Mouse (Mus musculus): ENCODE measurements at regions not wholly inside any gene's neighbourhood (a gene's known extent, or its start where the extent isn't known, plus 50 kb on each side); places are given as distances from the start of the nearest gene placed in this dataset.

- no peak overlapping the region for H3K9ac ChIP-seq (ENCODE audit: low read depth, low read length)
- peak; percentile 80 for ATAC-seq (ENCODE audit: low FRiP score, low TSS enrichment)
- 29% methylated on average over 5 of the region's 5 CpGs for WGBS
Observed at GRCm38 (mm10) chr8:62678166-62678565, 272.6 kb upstream of the Spock3 start.

GRCm38 (mm10) chr8:62684229-62684628 lies 266.6 kb upstream of the Spock3 start:
- no peaks in the 10 kb centered on the region for H3K27me3 ChIP-seq (ENCODE audit: control insufficient read depth, insufficient read depth, low read length)
- H3K4me2 ChIP-seq (replicated peaks; ENCODE audit: low read depth, low read length): no peak overlapping the region
- no peak for ATAC-seq (ENCODE audit: low FRiP score, low TSS enrichment)
- H3K36me3 ChIP-seq (ENCODE audit: control insufficient read depth, insufficient read depth, low read length): no peaks in the 10 kb centered on the region
- H3K4me3 ChIP-seq (ENCODE audit: low read length): no peak overlapping the region
- no peak overlapping the region for H3K9ac ChIP-seq (ENCODE audit: low read depth, low read length)
- no peaks in the 10 kb centered on the region for H3K9me3 ChIP-seq (ENCODE audit: control insufficient read depth, low read length)
- H3K27ac ChIP-seq (ENCODE audit: low read depth, low read length): no peak overlapping the region
- WGBS: 72% methylated on average over 1 of the region's 1 CpGs
- no peaks in the 10 kb centered on the region for H3K4me1 ChIP-seq (ENCODE audit: control insufficient read depth, insufficient read depth, low read length)

More at GRCm38 (mm10) chr8:62678166-62678565, 272.6 kb upstream of the Spock3 start:
- Histone ChIP-seq H3K4me2 (replicated peaks; ENCODE audit: low read depth, low read length) (no peak overlapping the region), H3K4me1 (ENCODE audit: control insufficient read depth, insufficient read depth, low read length) (no peaks in the 10 kb centered on the region), H3K27ac (ENCODE audit: low read depth, low read length) (no peak overlapping the region), H3K36me3 (ENCODE audit: control insufficient read depth, insufficient read depth, low read length) (no peaks in the 10 kb centered on the region), H3K4me3 (ENCODE audit: low read length) (no peak overlapping the region), H3K27me3 (ENCODE audit: control insufficient read depth, insufficient read depth, low read length) (no peaks in the 10 kb centered on the region), H3K9me3 (ENCODE audit: control insufficient read depth, low read length) (no peaks in the 10 kb centered on the region)

- Histone ChIP-seq H3K4me2 (replicated peaks; ENCODE audit: low read depth, low read length) (no peak overlapping the region), H3K9ac (ENCODE audit: low read depth, low read length) (no peak overlapping the region), H3K9me3 (ENCODE audit: control insufficient read depth, low read length) (no peaks in the 10 kb centered on the region), H3K36me3 (ENCODE audit: control insufficient read depth, insufficient read depth, low read length) (no peaks in the 10 kb centered on the region), H3K4me1 (ENCODE audit: control insufficient read depth, insufficient read depth, low read length) (no peaks in the 10 kb centered on the region), H3K27me3 (ENCODE audit: control insufficient read depth, insufficient read depth, low read length) (no peaks in the 10 kb centered on the region; the same call in 1 of the 2 replicates), H3K4me3 (ENCODE audit: low read length) (no peak overlapping the region), H3K27ac (ENCODE audit: low read depth, low read length) (no peak overlapping the region)
- ATAC-seq (ENCODE audit: low FRiP score, low TSS enrichment): no peak; the same call in 1 of the 2 replicates
- WGBS: 13% methylated on average over 1 of the region's 1 CpGs
Observed at GRCm38 (mm10) chr8:62685359-62686057, 265.3 kb upstream of the Spock3 start.

GRCm38 (mm10) chr8:62686058-62686390 lies 264.8 kb upstream of the Spock3 start:
- H3K36me3 ChIP-seq (ENCODE audit: control insufficient read depth, insufficient read depth, low read length): no peaks in the 10 kb centered on the region
- H3K27ac ChIP-seq (ENCODE audit: low read depth, low read length): no peak overlapping the region
- peak; percentile 89 for ATAC-seq (ENCODE audit: low FRiP score, low TSS enrichment)
- no peaks in the 10 kb centered on the region for H3K4me1 ChIP-seq (ENCODE audit: control insufficient read depth, insufficient read depth, low read length)
- no peaks in the 10 kb centered on the region for H3K9me3 ChIP-seq (ENCODE audit: control insufficient read depth, low read length)
- no peak overlapping the region for H3K4me3 ChIP-seq (ENCODE audit: low read length)
- no peak overlapping the region for H3K4me2 ChIP-seq (replicated peaks; ENCODE audit: low read depth, low read length)
- no peaks in the 10 kb centered on the region; the same call in 1 of the 2 replicates for H3K27me3 ChIP-seq (ENCODE audit: control insufficient read depth, insufficient read depth, low read length)
- H3K9ac ChIP-seq (ENCODE audit: low read depth, low read length): no peak overlapping the region

Data from kidney, embryonic 14.5 days (tissue).